Mouse (Mus musculus) liver, embryonic 16.5 days (tissue): ENCODE measurements around the gene Uap1. TPM values are rescaled to one million over a fixed set of nuclear protein-coding genes. Genes with fewer than 3 reads are reported as not detected.
"Not testable (repeated sequence)": the region's sequence is repeated elsewhere in the genome, so short reads cannot be mapped to it uniquely, and the experiment has no call there.

ENCODE experiments used
- ATAC-seq: fragments of 200-750 bp; cut with Nextera tagmentation; 2 replicates; pipeline ENCODE4 v1.8.0; 2017; ENCODE audit warnings: low read depth, mild to moderate bottlenecking, moderate number of reproducible peaks, moderate library complexity
- H3K27ac ChIP-seq: fragments of 300-500 bp; sonication (generic); 2 replicates; pipeline ENCODE4 v1.5.1; 2014; ENCODE audit warnings: mild to moderate bottlenecking, low read length
- H3K27me3 ChIP-seq: fragments of 300-500 bp; sonication (generic); 2 replicates; pipeline ENCODE4 v1.6.1; 2014; ENCODE audit warnings: low read depth, low read length, mixed read lengths; ENCODE audit not compliant: control insufficient read depth, insufficient read depth
- H3K36me3 ChIP-seq: fragments of 300-500 bp; sonication (generic); 2 replicates; pipeline ENCODE4 v1.6.1; 2014; ENCODE audit warnings: mild to moderate bottlenecking; ENCODE audit not compliant: control insufficient read depth, insufficient read depth
- H3K4me1 ChIP-seq: fragments of 300-500 bp; sonication (generic); 2 replicates; pipeline ENCODE4 v1.6.1; 2014; ENCODE audit warnings: low read depth, low read length, mixed read lengths; ENCODE audit not compliant: control insufficient read depth
- H3K4me2 ChIP-seq: fragments of 300-500 bp; sonication (generic); 2 replicates; pipeline ENCODE4 v1.6.1; 2014; ENCODE audit warnings: low read depth, low read length, mixed read lengths
- H3K4me3 ChIP-seq: fragments of 300-500 bp; sonication (generic); 2 replicates; pipeline ENCODE4 v1.5.1; 2014; ENCODE audit warnings: low read depth, mild to moderate bottlenecking, low read length
- H3K9ac ChIP-seq: fragments of 300-500 bp; sonication (generic); 2 replicates; pipeline ENCODE4 v1.6.1; 2014; ENCODE audit warnings: low read depth, low read length
- H3K9me3 ChIP-seq: fragments of 300-500 bp; sonication (generic); replicated peaks from 2 replicates; pipeline ENCODE4 v1.6.1; 2016; ENCODE audit warnings: low read length; ENCODE audit not compliant: control insufficient read depth
- WGBS: fragments of 180-500 bp; shearing (Covaris S2); extraction: QIAGEN DNeasy Blood & Tissue Kit; methylation state at CpG from one replicate; pipeline ENCODE4 v1.1.7; 2014; ENCODE audit not compliant: insufficient replicate concordance; 5-methylcytosine and 5-hydroxymethylcytosine counted together
- polyA plus RNA-seq: library from polyadenylated mRNA; unstranded; fragments of >200 nt; fragmentation: Nextera tagmentation; extraction: Ambion mirVana; gene quantifications from 2 replicates; pipeline ENCODE4 v1.2.1, GENCODE M21; 2015

Uap1 gene
- polyA plus RNA-seq, 1 experiment from 2014 or later = 27.3 TPM

GRCm38 (mm10) chr1:170112261-170112660 is 62.5 kb downstream of the Uap1 start:
- no peaks in the 10 kb centered on the region for H3K4me1 ChIP-seq

DNA sequence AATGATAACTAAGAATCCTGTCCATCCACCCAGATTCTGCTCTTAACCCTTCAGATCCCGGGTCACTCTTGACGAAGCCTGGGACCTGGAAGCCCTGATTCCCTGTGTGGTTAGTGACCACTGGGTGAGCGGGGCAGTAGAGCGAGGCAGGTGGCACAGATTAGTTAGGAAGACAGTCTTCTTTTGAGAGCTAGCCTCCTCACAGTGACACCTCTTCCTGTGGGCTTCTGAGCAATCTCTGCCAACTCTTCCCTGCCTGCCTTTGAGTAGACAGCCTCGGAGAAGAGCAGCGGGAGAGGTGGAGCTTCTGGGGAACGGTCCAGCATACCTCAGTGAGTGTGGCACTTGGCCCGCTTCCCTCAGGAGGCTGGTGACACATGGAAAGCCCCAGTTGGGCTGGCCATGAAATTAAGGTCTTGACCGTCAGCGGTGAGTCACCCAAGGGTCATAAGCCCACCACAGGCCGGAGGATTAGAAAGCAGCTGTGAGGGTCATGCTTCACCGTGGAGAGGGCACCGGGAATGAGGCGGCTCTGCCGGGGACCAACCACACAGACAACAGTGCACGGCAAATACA is 63.0 kb downstream of the Uap1 start:
- no peak overlapping the region for H3K27ac ChIP-seq
- H3K9ac ChIP-seq = no peak overlapping the region
- WGBS = 74% methylated on average over 16 of the region's 16 CpGs
- H3K4me1 ChIP-seq = no peaks in the 10 kb centered on the region
- no peaks in the 10 kb centered on the region for H3K36me3 ChIP-seq
- ATAC-seq = no peak
- no peaks in the 10 kb centered on the region for H3K9me3 ChIP-seq
- no peak overlapping the region for H3K4me3 ChIP-seq
- H3K4me2 ChIP-seq = no peak overlapping the region
- H3K27me3 ChIP-seq = no peaks in the 10 kb centered on the region

More at GRCm38 (mm10) chr1:170112261-170112660, 62.5 kb downstream of the Uap1 start:
- H3K9ac ChIP-seq = no peak overlapping the region
- no peak for ATAC-seq
- WGBS = 75% methylated on average over 10 of the region's 10 CpGs
- no peaks in the 10 kb centered on the region for H3K9me3 ChIP-seq
- no peak overlapping the region for H3K27ac ChIP-seq
- H3K36me3 ChIP-seq = no peaks in the 10 kb centered on the region
- H3K4me2 ChIP-seq = no peak overlapping the region
- no peak overlapping the region for H3K4me3 ChIP-seq
- no peaks in the 10 kb centered on the region for H3K27me3 ChIP-seq

- H3K27me3 ChIP-seq = no peaks in the 10 kb centered on the region
- no peak for ATAC-seq
- no peak within 1 kb of the TSS for H3K4me3 ChIP-seq
- 62% methylated on average over 17 of the region's 17 CpGs for WGBS
- H3K9me3 ChIP-seq = no peaks in the 10 kb centered on the region
- no peak within 1 kb of the TSS for H3K9ac ChIP-seq
- no peak within 1 kb of the TSS for H3K27ac ChIP-seq
- H3K36me3 ChIP-seq = no peaks in the 10 kb centered on the region
- H3K4me2 ChIP-seq = no peak within 1 kb of the TSS
- H3K4me1 ChIP-seq = no peaks in the 10 kb centered on the region
Observed at GRCm38 (mm10) chr1:170110516-170111332, 64.0 kb downstream of the Uap1 start, which contains the start of gene Ddr2. Gene Ddr2, minus strand, starts transcription at chr1:170110762.

DNA sequence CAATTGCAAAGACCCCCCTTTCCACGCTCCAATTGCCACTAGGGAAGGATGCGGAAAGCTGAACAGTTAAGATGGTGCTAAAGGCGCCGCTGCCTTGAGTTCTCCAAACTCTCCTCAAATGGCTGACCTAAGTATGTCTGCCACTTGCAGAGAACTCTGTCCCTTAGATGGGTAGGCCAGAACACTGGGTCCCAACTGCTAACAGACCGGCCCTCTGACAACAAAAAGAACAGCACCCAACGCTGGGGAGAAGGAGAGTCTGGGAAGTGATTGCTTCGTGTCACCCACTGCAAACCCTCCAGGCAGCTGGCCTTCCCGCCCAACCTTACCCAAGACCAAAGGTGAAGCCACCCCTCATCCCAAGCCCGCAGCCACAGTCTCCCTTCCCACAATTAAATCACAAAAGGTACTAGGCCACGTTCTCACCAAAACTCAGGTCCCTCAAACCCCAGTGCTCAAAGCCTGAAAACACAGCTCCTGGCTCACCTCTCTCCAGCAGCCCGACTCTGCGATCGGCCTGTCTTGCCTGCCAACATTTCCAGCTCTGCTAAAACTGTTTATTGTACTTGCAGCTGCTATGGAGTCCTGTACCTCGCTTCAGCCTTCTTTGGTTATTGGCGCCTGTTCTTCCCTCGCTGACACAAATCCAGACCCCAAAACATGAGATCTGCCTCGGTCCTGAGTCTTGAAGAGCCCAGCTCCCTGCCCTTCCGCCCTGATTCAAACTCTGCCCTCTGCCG is 64.8 kb downstream of the Uap1 start:
- Histone ChIP-seq H3K4me3 (no peak overlapping the region), H3K4me1 (no peaks in the 10 kb centered on the region), H3K27ac (no peak overlapping the region), H3K9ac (no peak overlapping the region), H3K36me3 (no peaks in the 10 kb centered on the region), H3K9me3 (no peaks in the 10 kb centered on the region), H3K4me2 (no peak overlapping the region), H3K27me3 (no peaks in the 10 kb centered on the region)
- WGBS = 70% methylated on average over 19 of the region's 19 CpGs
- ATAC-seq = no peak

DNA sequence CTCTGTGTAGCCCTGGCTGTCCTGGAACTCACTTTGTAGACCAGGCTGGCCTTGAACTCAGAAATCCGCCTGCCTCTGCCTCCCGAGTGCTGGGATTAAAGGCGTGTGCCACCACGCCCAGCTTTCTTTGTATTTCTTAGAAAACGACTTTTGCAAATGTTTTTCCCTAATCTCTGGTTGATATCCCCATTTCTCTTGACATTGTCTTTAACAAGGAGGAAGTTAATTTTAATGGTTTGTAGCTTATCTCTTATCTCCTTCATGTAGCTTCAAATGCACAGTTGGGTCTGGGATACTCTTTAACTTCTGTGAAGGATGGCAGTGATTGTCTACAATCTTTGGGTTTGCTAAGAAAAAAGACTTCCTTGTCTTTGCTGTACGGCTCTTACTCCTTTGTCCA is 71.9 kb downstream of the Uap1 start:
- not testable (repeated sequence) for ATAC-seq, H3K4me3 ChIP-seq, H3K36me3 ChIP-seq, H3K27ac ChIP-seq, H3K9me3 ChIP-seq, H3K4me2 ChIP-seq, H3K27me3 ChIP-seq, H3K4me1 ChIP-seq, H3K9ac ChIP-seq
- WGBS = 64% methylated on average over 6 of the region's 6 CpGs

Other genes with a start within 250 kb of the Uap1 start
- not detected in 2 replicates for gene Ccdc190, start 246.3 kb downstream of the Uap1 start, polyA plus RNA-seq
- gene Hsd17b7, start 205.7 kb downstream of the Uap1 start, polyA plus RNA-seq = 11.9 and 12.3 TPM in 2 replicates
- 1.1 and 1.3 TPM in 2 replicates for gene Ddr2, start 64.2 kb downstream of the Uap1 start, polyA plus RNA-seq
- gene Uhmk1, start 40.4 kb upstream of the Uap1 start, polyA plus RNA-seq = 5.5 and 6.0 TPM in 2 replicates
- gene Sh2d1b2, start 57.8 kb upstream of the Uap1 start, polyA plus RNA-seq = not detected in 2 replicates
- 0.25 and 0.42 TPM in 2 replicates for gene Sh2d1b1, start 102.4 kb upstream of the Uap1 start, polyA plus RNA-seq
- gene Gm7694, start 131.4 kb upstream of the Uap1 start, polyA plus RNA-seq = 1.8 and 2.4 TPM in 2 replicates
- 0.56 and 0.71 TPM in 2 replicates for gene Spata46, start 133.8 kb upstream of the Uap1 start, polyA plus RNA-seq